Mouse (Mus musculus) heart, postnatal 36 days (tissue): ENCODE results near the gene Tmx4. TPM values are rescaled to one million over a fixed set of nuclear protein-coding genes. Genes with fewer than 3 reads are reported as not detected.
"Not testable (repeated sequence)": the region's sequence is repeated elsewhere in the genome, so short reads cannot be mapped to it uniquely, and the experiment has no call there.

Experiments used
- DNase-seq, 2 experiments: peaks; one replicate each; pipeline ENCODE4 v3.0.0; 2021 to 2022
- intact Hi-C: fragments of 180-260 bp; cut with DNase I; formaldehyde crosslinking; loops from one replicate; pipeline ENCODE4 v1.15.1; 2025
- total RNA-seq, 2 experiments: library from RNA; stranded (reverse); gene quantifications; 2 replicates each; pipeline ENCODE4 v1.2.3; 2021

Tmx4 gene
- total RNA-seq: 10 to 100 TPM; 49.7 to 56.5 TPM

DNA sequence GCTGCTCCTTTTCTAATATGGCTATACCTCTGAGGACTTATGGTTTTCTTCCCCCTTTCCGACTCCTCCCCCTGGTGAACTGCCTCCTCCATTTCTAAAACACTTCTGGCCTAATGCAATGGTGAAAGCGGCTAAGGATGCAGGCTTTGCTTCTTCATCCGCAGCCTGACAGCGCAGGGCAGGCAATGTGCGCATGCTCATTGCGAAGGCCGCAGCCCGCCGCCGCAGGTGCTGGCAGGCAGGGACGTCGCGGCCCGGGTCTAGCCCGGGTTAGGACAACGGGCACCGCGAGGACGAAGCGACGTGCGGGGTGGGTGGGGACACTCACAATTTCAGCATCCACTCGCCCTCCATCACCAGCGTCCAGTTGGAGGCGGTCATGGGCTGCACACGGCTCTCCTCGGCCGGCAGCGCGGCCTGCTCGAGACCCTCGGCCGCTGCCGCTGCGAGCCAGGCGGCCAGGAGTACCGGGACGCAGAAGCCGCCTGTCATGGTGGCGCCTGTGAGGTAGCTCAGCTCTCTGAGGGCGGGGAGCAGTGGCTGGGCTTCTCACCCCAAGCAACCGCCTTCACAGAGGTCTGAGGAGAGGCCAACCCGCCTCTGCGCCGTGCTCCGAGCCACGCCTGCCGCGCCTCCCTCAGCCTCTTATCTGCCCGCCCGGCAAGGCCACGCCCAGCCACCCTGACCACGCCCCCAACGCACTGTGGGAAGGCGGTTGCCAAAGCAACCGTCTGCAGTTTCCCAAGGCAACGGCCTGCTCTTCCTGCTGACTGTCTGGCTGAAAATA lies at the start of gene Tmx4:
TSS of gene Tmx4 (minus strand) at position 632 of the 787 bp plus-strand sequence.
- DNase-seq: peak; percentile 99
- intact Hi-C loops: no loop called here

DNA sequence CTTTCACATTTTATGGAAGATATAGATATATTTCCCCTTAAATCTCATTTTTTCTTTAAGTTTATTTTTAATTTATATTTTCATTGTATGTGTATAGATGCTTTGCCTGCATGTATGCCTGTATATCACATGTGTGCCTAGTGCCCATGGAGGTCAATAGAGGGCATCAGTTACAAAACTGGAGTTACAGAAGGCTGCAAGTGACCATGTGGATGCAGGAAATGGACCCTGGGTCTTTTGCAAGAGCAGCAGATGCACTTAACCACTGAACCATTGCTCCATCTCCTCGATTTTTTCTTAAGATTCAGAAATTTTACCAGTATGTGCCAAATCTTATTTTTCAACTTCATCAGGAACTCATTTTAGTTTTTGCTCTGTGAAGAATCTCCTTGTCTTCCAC lies 48.2 kb upstream of the Tmx4 start:
- intact Hi-C loops: no loop called here
- DNase-seq: no peak

DNA sequence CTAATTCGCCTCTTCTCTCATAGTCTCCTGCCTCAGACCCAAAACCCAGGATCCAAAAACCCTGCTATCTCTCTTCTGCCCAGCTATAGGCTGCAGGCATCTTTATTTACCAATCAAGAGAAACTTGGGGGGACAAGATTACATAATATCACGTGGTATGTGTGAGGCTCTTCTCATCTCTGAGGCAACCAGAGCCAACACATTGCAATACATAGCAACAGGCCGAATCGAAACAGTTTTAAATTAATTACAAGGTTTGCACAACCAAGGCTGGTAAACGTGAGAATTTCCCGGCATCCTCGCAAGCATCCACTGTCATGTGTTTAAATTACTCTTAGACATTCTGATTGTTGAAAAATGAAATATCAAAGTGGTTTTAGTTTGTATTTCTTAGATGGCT lies 47.1 kb upstream of the Tmx4 start:
- DNase-seq: no peak
- intact Hi-C loops: no loop called here

DNA sequence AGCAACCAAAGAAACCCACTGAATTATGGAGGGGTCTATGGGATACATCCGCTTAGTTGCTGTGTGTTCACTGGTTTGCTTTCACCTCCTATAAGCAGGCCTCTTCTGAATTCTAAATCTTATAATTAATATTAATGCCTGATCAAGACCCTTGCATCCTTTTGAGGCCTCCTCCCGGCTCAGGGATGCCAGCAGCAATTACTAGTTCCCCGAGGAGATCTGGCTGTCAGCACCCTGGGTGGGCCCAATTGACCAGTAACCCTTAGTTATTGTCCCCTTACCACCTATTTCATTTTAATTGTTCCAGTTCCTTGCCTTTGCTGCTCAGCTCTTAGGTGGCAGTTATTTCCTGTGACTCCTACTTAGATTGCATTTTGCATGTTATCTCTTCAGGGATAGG lies 38.4 kb upstream of the Tmx4 start:
- no peak for DNase-seq
- intact Hi-C loops: loop anchor here (5.0 to 10.0 kb wide), 3 partner anchors 105 to 322 kb away; partner anchors contain the start of gene Plcb1

DNA sequence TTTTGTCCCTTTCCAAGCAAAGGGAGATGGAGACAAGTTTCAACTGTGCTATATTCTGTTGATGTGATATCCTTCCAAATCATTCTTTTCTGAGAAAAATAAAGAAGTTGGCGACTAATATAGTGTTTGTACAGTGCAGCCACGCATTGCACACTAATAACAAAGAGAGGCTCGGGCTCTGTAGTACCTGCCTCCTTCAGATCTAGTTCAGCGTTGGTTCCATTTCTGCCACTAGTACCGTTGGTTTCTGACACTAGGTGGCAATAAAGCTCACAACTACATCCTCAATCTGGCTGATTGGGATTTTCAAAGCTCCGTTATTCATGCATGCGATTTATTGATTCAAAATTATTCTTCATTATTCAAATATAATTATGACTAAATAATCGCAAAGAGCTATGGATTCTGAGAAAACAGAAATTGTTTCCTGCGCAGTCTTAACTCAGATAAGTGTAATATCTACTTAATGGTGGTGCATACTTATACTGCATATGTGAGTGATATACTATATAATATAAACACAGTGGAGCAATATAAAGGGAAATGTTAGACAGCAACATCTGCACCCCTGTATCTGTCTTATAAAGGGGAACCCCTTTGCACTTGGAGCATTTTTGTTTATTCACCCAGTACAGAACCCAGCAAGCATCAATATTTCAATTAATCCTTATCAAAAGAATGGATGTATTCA lies 37.5 kb upstream of the Tmx4 start:
- intact Hi-C loops: loop anchor here (1.0 to 10.0 kb wide), 4 partner anchors 106 to 649 kb away; partner anchors contain the start of gene Plcb1

DNA sequence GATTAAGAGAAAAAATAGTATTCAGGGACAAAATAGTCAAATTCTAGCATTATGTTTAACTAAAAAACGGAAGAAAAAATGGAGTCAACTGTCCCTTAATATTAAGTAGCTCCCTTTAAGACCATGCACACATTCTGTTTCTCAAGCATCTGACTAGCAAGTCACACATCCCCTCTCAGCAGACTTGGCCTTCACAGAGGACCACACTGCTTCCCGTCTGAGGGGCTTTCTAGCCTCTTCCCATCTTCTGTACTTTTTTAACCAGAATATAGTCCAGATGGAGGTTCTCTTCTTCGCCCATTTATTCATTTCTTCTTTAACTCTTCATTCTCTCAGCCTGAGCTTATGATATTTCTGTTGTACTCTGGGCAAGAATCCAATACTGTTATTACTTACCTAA lies 35.6 kb upstream of the Tmx4 start:
- intact Hi-C loops: loop anchor here (5.0 kb wide), 1 partner anchor 127 kb away; the partner anchor contains the start of gene Hao1
- DNase-seq: no peak

More for the DNA sequence above, 37.5 kb upstream of the Tmx4 start:
- peak; percentile 6 to 9 for DNase-seq

DNA sequence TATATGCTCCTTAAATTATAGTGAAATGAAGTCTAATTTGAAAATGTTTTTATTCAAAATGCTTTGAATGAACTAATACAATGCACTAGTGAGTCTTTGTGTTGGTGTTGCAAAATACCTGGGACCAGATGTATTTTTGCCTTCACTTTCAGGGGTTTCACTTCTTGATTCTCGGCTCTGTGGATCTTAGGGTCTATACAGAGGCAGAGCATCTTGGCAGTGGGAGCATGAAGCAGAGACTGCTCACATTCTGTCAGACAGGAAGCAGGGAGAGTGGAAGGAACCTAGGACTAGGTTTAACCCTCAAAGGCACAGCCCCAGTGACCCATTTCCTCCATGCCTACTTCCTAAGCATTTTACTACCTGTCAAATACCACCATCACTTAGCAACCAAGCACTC lies 31.5 kb upstream of the Tmx4 start:
- DNase-seq: no peak
- intact Hi-C loops: loop anchor here (5.0 kb wide), 1 partner anchor 123 kb away; the partner anchor contains the start of gene Hao1

DNA sequence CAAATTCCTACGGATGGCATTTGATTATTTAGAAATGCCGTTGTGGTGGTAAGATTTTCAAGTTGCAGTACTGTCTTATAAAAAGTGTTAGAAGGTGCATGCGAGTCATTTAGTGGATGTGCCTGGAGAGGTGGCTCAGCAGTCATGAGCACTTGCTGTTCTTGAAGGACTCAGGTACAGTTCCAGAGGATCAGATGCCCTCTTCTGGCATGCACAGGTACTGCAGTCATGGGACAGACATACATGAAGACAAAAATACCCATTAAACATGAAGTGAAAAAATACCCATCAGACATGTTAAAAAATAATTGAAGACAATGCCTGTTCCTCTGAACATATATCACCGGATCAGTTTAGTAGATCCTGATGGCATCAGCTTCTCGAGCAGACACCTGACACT lies 29.7 kb upstream of the Tmx4 start:
- intact Hi-C loops: no loop called here
- DNase-seq: peak; percentile 7 to 45

DNA sequence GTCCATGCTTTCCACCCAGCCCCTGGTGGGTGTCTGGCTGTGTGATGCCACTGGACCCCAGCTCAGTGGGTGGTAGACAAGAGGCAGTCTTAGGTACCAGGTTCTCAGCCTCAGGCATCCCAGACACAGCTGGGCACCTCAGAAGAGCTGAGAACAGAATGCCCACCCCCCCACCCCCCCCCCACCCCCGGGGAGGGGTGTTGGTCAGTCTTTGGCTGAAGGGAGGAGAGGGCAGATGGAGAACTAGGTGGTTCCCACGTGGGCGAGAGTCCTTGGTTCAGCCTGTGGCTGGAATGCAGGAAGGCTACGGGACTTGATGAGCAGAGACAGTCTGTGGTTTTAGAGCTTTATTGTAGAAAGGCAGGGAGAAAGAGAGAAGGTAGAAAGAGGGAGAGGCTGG lies 12.5 kb upstream of the Tmx4 start:
- intact Hi-C loops: no loop called here
- no peak for DNase-seq

DNA sequence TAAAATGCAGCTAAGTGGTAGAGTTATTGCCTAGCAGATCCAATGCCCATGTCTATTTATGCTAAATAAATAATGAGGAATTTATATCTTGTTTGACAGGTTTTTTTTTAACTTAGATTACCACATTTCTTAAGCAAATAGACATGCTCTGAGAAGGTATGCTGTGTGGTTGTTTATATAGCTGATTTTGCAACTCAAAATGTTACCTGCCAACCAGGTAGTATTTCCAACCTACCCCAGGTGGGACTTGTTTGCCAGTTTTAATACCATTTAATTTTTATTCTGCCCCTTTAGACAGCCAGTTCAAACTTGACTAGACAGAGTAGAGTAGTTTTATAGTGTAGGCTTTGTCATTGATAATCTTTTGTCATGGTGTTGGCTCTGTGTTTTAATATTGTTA lies 10.7 kb upstream of the Tmx4 start:
- intact Hi-C loops: no loop called here
- DNase-seq: no peak

DNA sequence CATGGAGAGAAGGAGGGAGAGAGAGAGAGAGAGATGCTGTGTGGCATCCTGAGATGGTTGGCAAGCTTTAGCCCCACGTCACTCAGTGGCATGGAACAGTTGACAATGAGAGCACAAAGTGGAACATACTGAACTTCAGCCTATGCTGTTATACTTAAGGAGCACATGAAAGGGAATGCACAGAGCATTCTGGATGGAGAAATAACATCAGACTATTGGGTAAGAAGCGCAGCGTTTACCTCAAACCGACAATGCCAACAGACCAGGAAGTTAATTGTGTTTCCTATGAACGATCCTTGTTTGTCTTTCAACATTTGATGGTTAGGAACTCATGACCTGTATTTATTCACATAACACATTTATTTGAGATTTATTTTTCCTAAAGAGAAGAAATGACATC lies 8.8 kb upstream of the Tmx4 start:
- intact Hi-C loops: no loop called here
- no peak for DNase-seq

DNA sequence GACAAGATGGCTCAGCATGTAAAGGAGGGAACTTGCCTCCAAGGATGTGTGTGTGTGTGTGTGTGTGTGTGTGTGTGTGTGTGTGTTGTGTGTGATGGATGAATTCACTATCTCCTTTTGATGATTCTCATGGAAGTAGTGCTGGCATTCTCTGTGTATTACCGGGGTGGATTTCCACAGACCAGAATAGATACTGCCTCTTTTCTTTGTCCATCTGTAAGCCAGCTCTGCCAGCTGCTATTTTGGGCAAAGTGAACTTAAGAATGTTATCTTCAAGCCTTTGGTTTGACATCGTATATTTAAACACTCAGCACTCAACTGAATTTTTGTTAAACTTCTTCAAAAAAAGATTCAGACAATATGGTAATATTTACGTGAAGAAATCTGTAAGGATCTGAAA lies 5.1 kb upstream of the Tmx4 start:
- intact Hi-C loops: no loop called here
- DNase-seq: no peak

DNA sequence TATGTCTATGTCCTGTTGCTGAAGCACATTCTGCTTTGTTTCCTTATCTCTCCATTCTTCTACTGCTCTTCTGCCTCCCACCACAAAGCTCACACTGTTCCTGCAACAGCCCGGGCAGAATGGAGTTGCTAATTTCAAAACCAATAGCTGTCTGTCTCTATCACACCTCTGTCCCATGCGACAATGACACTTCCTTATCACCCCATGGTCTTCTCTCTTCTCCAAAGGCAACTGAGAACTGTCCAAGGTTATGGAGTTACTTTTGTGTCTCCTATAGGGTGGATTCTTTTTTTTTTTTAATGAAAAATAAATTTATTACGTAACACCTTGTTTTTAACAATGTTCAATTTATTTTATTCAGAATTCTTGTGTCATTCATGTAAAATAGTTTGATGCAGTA lies 1.8 kb upstream of the Tmx4 start:
- intact Hi-C loops: no loop called here
- DNase-seq: no peak

DNA sequence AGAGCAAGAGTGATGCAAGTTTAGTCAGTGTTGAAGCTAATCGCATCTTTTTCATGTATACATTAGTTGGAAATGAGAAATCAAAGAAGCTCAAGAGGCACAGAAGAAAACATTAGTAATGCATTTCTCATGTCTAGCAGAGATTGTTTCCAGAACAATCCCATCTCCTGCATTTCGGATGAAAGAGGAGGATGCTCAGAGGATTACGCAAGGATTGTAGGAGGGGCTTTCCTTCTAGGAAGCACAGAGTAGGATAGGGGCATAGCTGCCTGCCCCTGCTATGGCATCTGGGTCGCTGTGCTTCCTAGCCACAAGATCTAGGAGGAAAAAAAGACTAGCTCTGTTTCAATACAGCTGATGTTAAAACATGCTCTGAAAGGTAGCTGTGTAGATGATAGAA lies 1.2 kb upstream of the Tmx4 start:
- intact Hi-C loops: no loop called here
- no peak for DNase-seq

DNA sequence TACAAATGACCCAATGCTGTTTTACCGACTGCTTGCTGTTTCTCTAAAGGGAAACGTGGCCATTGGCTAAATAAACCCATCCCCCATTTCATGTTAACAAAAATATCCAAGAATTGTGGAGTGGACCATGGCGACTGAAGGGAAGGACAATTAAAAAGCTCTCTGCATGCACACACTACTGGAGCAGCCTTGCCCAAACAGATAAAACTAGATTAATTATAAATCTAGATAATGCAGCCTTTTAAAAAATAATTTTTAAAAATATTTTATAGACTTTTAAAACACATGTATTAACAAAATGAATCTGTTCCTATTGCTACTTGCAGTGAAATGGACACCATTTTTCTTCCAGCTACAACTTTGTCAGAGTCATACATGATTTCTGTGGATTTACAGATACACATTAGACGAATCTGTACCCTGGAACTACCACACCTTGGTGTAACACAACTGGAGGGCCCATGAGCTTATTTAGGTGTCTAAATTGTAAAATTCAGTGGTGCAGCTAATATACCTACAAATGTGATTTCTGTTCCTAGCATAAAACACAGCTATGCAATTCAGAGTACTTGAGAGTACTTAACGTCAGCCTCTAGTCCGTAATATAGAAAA lies 462 bp upstream of the Tmx4 start:
- intact Hi-C loops: no loop called here
- DNase-seq: no peak

DNA sequence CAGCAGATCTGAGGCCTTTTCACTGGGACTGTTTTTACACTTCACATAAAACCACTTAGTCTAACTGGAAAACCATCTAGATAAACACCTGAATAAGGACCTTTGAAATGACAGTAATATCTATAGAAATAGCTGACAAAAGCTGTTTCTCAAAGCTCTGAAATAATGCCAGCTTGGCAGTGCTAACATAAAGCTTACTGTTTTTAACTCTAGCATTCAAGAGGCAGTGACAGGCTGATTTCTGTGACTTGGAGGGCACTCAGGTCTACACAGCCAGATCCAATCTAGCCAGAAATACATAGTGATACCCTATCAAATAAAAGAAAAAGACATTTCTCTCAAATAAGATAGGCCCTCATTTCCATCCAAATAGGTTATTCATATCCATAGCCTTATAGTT lies 1.6 kb downstream of the Tmx4 start:
- intact Hi-C loops: no loop called here
- no peak for DNase-seq

DNA sequence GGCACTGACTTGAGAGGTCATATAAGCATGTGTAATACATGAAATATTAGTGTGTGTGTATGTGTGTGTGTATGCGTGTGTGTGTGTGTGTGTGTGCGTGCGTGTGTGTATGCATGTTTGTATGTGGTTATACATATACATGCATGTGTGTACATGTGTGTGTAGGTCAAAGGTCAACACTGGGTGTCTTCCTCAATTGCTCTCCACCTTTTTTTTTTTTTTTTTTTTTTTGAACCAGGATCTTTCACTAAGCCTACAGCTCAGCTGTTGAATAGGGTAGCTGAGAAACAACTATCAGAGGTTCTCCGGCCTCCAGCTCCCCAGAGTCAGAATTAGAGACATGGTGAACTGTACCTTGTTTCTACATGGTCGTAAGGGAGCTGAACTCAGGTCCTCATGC lies 2.6 kb downstream of the Tmx4 start:
- intact Hi-C loops: no loop called here
- DNase-seq: no peak

DNA sequence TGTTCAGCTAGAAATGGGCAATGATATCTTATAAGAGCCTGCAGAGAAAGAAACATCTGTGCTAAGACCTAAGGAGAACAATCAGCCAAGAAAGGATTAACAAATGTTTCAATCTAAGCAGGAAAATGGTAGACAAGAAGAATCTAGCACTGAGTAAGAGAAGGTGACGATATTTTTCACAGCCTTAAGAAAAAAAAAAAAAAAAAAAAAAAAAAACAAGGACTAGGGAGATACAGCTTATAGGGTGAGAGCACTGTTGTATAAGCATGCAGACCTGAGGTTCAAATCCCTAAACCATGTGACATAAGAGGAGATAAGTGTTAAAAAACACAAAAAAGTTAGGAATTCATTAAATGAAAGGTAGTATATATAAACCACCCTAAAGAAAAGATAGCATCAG lies 3.5 kb downstream of the Tmx4 start:
- intact Hi-C loops: no loop called here
- no peak for DNase-seq

DNA sequence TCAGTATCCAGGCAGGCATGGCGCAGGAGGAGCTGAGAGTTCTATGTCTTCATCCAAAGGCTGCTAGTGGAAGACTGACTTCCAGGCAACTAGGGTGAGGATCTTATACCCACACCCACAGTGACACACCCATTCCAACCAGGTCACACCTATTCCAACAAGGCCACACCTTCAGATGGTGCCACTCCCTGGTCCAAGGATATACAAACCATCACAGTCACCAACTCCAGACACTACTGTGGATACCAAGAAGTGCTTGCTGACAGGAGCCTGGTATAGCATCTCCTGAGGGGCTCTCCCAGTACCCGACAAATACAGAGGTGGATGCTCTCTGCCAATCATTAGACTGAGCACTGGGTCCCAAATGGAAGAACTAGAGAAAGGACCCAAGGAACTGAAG lies 15.4 kb downstream of the Tmx4 start:
- intact Hi-C loops, DNase-seq: not testable (repeated sequence)

DNA sequence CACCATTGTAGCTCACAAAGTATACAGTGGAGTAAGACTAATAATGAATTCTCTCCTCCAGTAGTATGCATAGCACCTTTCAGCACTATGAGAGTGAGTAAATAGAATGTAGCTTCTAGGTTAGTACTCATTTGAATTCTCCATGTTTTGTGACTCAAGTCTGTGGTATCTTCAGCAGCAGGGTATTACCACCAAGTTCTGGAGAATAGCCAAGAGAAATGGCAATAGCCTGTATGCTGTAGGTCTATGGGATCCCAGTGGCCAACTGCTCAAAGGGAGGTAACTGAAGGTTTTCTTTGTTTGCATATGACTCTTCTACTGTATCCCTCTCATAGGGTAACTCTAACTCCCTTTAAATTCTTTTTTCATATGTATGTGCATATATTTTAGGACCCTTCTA lies 39.0 kb downstream of the Tmx4 start:
- DNase-seq: no peak
- intact Hi-C loops: no loop called here

DNA sequence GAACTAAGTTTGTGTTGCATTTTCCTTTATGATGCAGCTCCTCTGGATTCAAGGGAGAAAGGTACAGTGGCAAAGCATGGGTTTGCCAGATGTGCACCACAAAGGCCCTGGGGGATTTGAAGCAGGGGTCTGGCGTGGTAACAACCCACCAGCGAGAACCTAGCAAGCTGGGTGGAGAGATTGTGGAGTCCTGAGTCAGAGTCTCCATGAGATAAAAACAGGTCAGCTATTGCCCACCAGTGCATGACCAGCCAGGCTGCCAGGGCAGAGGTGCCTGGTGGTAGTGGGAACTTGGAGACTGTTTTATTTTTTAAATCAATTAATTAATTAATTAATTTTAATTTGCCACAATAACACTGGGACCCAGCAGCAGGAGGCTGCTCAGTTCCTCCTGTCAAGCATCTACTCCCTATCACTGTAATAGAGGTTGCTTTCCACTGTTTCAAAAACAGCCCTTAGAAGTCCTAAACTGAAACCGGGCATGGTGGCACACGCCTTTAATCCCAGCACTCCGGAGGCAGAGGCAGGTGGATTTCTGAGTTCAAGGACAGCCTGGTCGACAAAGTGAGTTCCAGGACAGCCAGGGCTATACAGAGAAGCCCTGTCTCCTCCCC lies 52.8 kb downstream of the Tmx4 start:
- intact Hi-C loops: no loop called here
- DNase-seq: no peak
